Mouse (Mus musculus): ENCODE measurements around the gene Chchd3.

DNA sequence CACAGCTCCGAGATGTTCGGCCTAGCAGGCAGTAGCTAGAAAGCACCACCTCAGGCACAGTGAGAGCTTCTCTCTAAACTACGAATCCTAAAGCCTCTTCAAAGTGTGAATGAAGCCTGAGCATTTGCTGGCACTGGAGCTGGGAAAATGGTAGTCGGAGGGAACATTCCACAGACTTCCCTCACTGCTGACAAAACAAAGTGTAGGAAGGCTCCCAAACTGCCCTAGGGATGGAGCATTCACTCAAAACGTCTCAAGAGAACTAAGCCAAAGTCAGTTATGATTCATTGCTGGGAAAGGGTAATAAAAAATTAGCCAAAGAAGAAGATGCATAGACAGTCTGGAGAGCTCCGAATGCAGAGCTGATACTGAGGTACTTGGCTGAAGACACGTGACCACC is 211.1 kb downstream of the Chchd3 start:
- no peak for TF ChIP-seq CTCF (IDR thresholded peaks at IDR 0.05; ENCODE audit: insufficient read depth, low read depth, low read length)
- TF ChIP-seq POLR2A (IDR thresholded peaks at IDR 0.05; ENCODE audit: insufficient read depth, low read depth, low read length) = no peak
